Mouse (Mus musculus) liver, postnatal 0 days (tissue): ENCODE results near the gene Olfr750.

Experiments used
- CTCF ChIP-seq: sonication (generic); IDR thresholded peaks from 2 replicates; pipeline ENCODE4 v1.5.1; 2016; ENCODE audit warnings: antibody characterized with exemption, low read depth
- EP300 ChIP-seq: IDR thresholded peaks from 2 replicates; pipeline ENCODE4 v1.6.1; 2016; ENCODE audit warnings: antibody characterized with exemption, low read depth, mild to moderate bottlenecking

DNA sequence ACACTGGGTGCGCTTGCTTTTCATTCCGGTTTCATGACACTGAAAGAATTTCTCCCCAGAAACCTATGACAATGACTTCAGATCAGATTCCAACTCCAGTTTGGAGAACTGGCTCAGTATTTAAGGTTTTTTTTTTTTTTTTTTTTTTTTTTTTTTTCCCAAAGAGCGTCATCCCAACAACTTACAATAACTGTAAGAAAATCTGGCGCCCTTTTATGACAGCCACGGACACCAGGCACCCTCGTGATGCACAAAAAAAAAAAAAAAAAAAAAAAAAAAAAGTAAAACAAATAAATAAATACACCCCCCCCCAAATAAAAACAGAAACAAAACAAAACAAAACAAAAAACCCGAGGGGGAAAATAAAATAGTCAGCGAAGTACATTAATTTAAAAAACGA, 13.5 kb upstream of the Olfr750 start:
- no peak for TF ChIP-seq EP300
- no peak for TF ChIP-seq CTCF
